Mouse (Mus musculus) CH12.LX (cell line): Measurements from ENCODE around the gene Npnt. TPM values are rescaled to one million over a fixed set of nuclear protein-coding genes. Genes with fewer than 3 reads are reported as not detected.

ENCODE experiments used
- DNase-seq: peaks from one replicate; pipeline ENCODE4 v3.0.0-alpha.2; 2013; ENCODE audit errors: extremely low read depth
- H3K27ac ChIP-seq: 2 replicates; pipeline ENCODE4 v1.5.1; 2012; ENCODE audit warnings: low read depth, mild to moderate bottlenecking, control low read depth, moderate library complexity; ENCODE audit not compliant: insufficient read depth
- H3K27me3 ChIP-seq: replicated peaks from 2 replicates; pipeline ENCODE3; 2012; ENCODE audit warnings: inconsistent platforms
- H3K36me3 ChIP-seq, 2 experiments: replicated peaks in 1 of 2; 2 replicates each; pipeline versions ENCODE3 to v1.6.1; 2012; ENCODE audit warnings: inconsistent platforms in 1 of 2, low read length in 1 of 2, mild to moderate bottlenecking in 1 of 2, mixed read lengths in 1 of 2, moderate library complexity in 1 of 2; ENCODE audit not compliant: control insufficient read depth in 1 of 2, insufficient read depth in 1 of 2
- H3K4me1 ChIP-seq, 2 experiments: 2 replicates each; pipeline ENCODE4 v1.6.1; 2012; ENCODE audit warnings: inconsistent platforms in 1 of 2, moderate library complexity in 1 of 2; ENCODE audit not compliant: insufficient read depth in 2 of 2, control insufficient read depth in 1 of 2
- H3K4me2 ChIP-seq: 2 replicates; pipeline ENCODE4 v1.6.1; 2012; ENCODE audit warnings: low read depth, mild to moderate bottlenecking, control low read depth; ENCODE audit not compliant: poor library complexity, insufficient read depth, severe bottlenecking
- H3K4me3 ChIP-seq, 3 experiments: fragments of 150-350 bp in 1 of 3; sonication (generic) in 1 of 3; replicated peaks in 1 of 3; 2 replicates each; pipeline versions ENCODE3 to v1.5.1; 2011 to 2012; ENCODE audit warnings: low read depth in 2 of 3, low read length in 2 of 3, mild to moderate bottlenecking in 2 of 3, moderate library complexity in 2 of 3, control low read depth in 1 of 3, improper control_type of control experiment in 1 of 3, inconsistent platforms in 1 of 3, mixed read lengths in 1 of 3; ENCODE audit not compliant: poor library complexity in 1 of 3
- H3K79me2 ChIP-seq: replicated peaks from 2 replicates; pipeline ENCODE4 v1.6.1; 2012; ENCODE audit warnings: mild to moderate bottlenecking, moderate library complexity; ENCODE audit not compliant: control insufficient read depth, poor library complexity, insufficient read depth, severe bottlenecking; ENCODE audit errors: extremely low read depth
- H3K9ac ChIP-seq: 2 replicates; pipeline ENCODE4 v1.6.1; 2012; ENCODE audit warnings: low read depth, mild to moderate bottlenecking, control low read depth, moderate library complexity; ENCODE audit not compliant: insufficient read depth
- H3K9me3 ChIP-seq: replicated peaks from 2 replicates; pipeline ENCODE3; 2012; ENCODE audit warnings: low read length, inconsistent platforms, mixed read lengths
- BHLHE40 ChIP-seq: IDR thresholded peaks from 2 replicates; pipeline ENCODE4 v1.6.1; 2011; ENCODE audit warnings: mild to moderate bottlenecking, low read depth, low read length, improper control_type of control experiment
- CHD2 ChIP-seq: IDR thresholded peaks from 2 replicates; pipeline ENCODE4 v1.6.1; 2011; ENCODE audit warnings: low read length, improper control_type of control experiment
- CTCF ChIP-seq, 2 experiments: IDR thresholded peaks in 1 of 2; conservative IDR thresholded peaks in 1 of 2; 2 replicates each; pipeline ENCODE4 v1.5.1; 2011 to 2012; ENCODE audit warnings: low read depth in 2 of 2, low read length in 2 of 2, improper control_type of control experiment in 1 of 2, inconsistent platforms in 1 of 2, mild to moderate bottlenecking in 1 of 2, moderate library complexity in 1 of 2
- E2F4 ChIP-seq: IDR thresholded peaks from 2 replicates; pipeline ENCODE4 v1.6.1; 2011; ENCODE audit warnings: low read depth, low read length, improper control_type of control experiment; ENCODE audit not compliant: insufficient replicate concordance
- ELF1 ChIP-seq: IDR thresholded peaks from 2 replicates; pipeline ENCODE4 v1.6.1; 2014; ENCODE audit warnings: low read depth, mild to moderate bottlenecking, inconsistent platforms, low read length, improper control_type of control experiment
- EP300 ChIP-seq: IDR thresholded peaks from 2 replicates; pipeline ENCODE4 v1.6.1; 2011; ENCODE audit warnings: low read length, improper control_type of control experiment
- ETS1 ChIP-seq: conservative IDR thresholded peaks from 2 replicates; pipeline ENCODE4 v1.6.1; 2012; ENCODE audit warnings: low read depth, mild to moderate bottlenecking, inconsistent platforms, low read length, improper control_type of control experiment, moderate library complexity
- HCFC1 ChIP-seq: IDR thresholded peaks from 2 replicates; pipeline ENCODE4 v1.6.1; 2012; ENCODE audit warnings: low read depth, mild to moderate bottlenecking, inconsistent platforms, low read length, improper control_type of control experiment
- IRF4 ChIP-seq: IDR thresholded peaks from 2 replicates; pipeline ENCODE4 v1.6.1; 2014; ENCODE audit warnings: low read depth, mild to moderate bottlenecking, inconsistent platforms, low read length, improper control_type of control experiment
- JUND ChIP-seq: conservative IDR thresholded peaks from 2 replicates; pipeline ENCODE4 v1.6.1; 2011; ENCODE audit warnings: low read depth, low read length, improper control_type of control experiment
- KAT2A ChIP-seq: IDR thresholded peaks from 2 replicates; pipeline ENCODE4 v1.6.1; 2012; ENCODE audit warnings: low read length, improper control_type of control experiment, inconsistent platforms; ENCODE audit not compliant: insufficient replicate concordance
- MAFK ChIP-seq: IDR thresholded peaks from 2 replicates; pipeline ENCODE4 v1.6.1; 2011; ENCODE audit warnings: low read length, improper control_type of control experiment; ENCODE audit not compliant: insufficient replicate concordance
- MAX ChIP-seq: IDR thresholded peaks from 2 replicates; pipeline ENCODE4 v1.6.1; 2011; ENCODE audit warnings: low read length, improper control_type of control experiment
- MEF2A ChIP-seq: IDR thresholded peaks from 2 replicates; pipeline ENCODE4 v1.6.1; 2014; ENCODE audit warnings: low read depth, mild to moderate bottlenecking, inconsistent platforms, low read length, improper control_type of control experiment, borderline replicate concordance
- NRF1 ChIP-seq: IDR thresholded peaks from 2 replicates; pipeline ENCODE4 v1.6.1; 2014; ENCODE audit warnings: low read depth, mild to moderate bottlenecking, inconsistent platforms, low read length, improper control_type of control experiment, moderate library complexity
- PAX5 ChIP-seq: IDR thresholded peaks from 2 replicates; pipeline ENCODE4 v1.6.1; 2012; ENCODE audit warnings: low read length, inconsistent platforms, mixed read lengths
- POLR2A ChIP-seq: IDR thresholded peaks from 2 replicates; pipeline ENCODE4 v1.6.1; 2011; ENCODE audit warnings: low read depth, mild to moderate bottlenecking, improper control_type of control experiment, low read length
- POLR2AphosphoS2 ChIP-seq: IDR thresholded peaks from 2 replicates; pipeline ENCODE4 v1.6.1; 2011; ENCODE audit warnings: low read depth, low read length, improper control_type of control experiment
- SIN3A ChIP-seq: IDR thresholded peaks from 2 replicates; pipeline ENCODE4 v1.6.1; 2012; ENCODE audit warnings: low read length, improper control_type of control experiment, inconsistent platforms
- TBP ChIP-seq: conservative IDR thresholded peaks from 2 replicates; pipeline ENCODE4 v1.6.1; 2011; ENCODE audit warnings: low read depth, low read length, improper control_type of control experiment
- TCF12 ChIP-seq: IDR thresholded peaks from 2 replicates; pipeline ENCODE4 v1.6.1; 2014; ENCODE audit warnings: low read depth, mild to moderate bottlenecking, inconsistent platforms, low read length, improper control_type of control experiment
- UBTF ChIP-seq: IDR thresholded peaks from 2 replicates; pipeline ENCODE4 v1.6.1; 2012; ENCODE audit warnings: low read depth, mild to moderate bottlenecking, inconsistent platforms, low read length, improper control_type of control experiment, moderate library complexity
- ZC3H11A ChIP-seq: IDR thresholded peaks from 2 replicates; pipeline ENCODE4 v1.6.1; 2012; ENCODE audit warnings: low read depth, mild to moderate bottlenecking, inconsistent platforms, low read length, improper control_type of control experiment
- ZKSCAN1 ChIP-seq: IDR thresholded peaks from 2 replicates; pipeline ENCODE4 v1.6.1; 2012; ENCODE audit warnings: low read depth, inconsistent platforms, low read length, improper control_type of control experiment, borderline replicate concordance
- ZMIZ1 ChIP-seq: IDR thresholded peaks from 2 replicates; pipeline ENCODE4 v1.6.1; 2012; ENCODE audit warnings: low read depth, mild to moderate bottlenecking, inconsistent platforms, low read length, improper control_type of control experiment
- dilution Hi-C: fragments of 300-500 bp; cut with MboI; formaldehyde crosslinking; loops from 2 replicates; pipeline ENCODE4 v1.14.3; 2020; ENCODE audit warnings: low sequenced_read_pairs; ENCODE audit not compliant: extremely low pct_unique_long_range_greater_than_20kb, extremely low pct_ligation_motif_present
- in situ Hi-C: fragments of 300-500 bp; cut with MboI; formaldehyde crosslinking; loops from 3 replicates; pipeline ENCODE4 v1.14.3; 2019; ENCODE audit warnings: low sequenced_read_pairs, low pct_ligation_motif_present, low pct_unique_long_range_greater_than_20kb, mixed read lengths
- polyA plus RNA-seq: library from polyadenylated mRNA; unstranded; fragments of >175 nt; gene quantifications from 2 replicates; pipeline ENCODE4 v1.2.1, GENCODE M21; 2012; ENCODE audit warnings: low read depth; ENCODE audit not compliant: insufficient read length
- total RNA-seq, 2 experiments: library from RNA; depleted of rRNA; stranded (reverse); fragments of 300-350 nt in 1 of 2; fragments of >200 nt in 1 of 2; gene quantifications; 2 replicates each; pipeline ENCODE4 v1.2.3; 2012 to 2014

Gene Npnt
- total and polyA plus RNA-seq, 3 experiments: 0.08 to 1.0 (median 0.20) TPM

DNA sequence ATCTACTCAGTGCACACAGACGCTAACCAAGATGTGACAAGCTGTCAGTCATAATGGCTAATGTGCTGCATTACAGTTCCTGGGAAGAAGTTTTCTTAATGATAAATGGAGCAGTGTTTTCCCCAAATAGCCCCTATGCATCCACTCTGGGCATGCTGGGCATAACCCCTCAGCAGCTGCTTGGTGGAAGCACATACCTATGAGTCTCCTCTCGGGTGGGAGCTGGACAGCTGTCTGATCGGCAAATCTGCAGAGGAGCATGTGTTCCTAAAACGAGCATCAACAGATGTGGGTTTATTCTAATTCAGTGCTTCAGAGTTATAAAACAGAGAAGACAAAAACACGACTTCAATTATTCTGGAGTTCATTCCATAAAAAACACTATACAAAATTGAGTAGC lies 36.1 kb upstream of the Npnt start:
- Histone ChIP-seq H3K27me3 (no peaks in the 10 kb centered on the region), H3K4me1 (peaks cover 5 to 38% of the 10 kb centered on the region in 2 experiments), H3K27ac (no peak overlapping the region), H3K4me3 (no peak overlapping the region), H3K79me2 (no peaks in the 10 kb centered on the region)
- DNase-seq: no peak
- in situ Hi-C loops: no loop called here
- TF ChIP-seq CTCF (conservative IDR thresholded peaks at IDR 0.05 in 1 of 2, IDR thresholded peaks at IDR 0.05 in 1 of 2; ENCODE audit: low read depth in 2 of 2, low read length in 2 of 2): no peak
- TF ChIP-seq IRF4: no peak
- no peak for TF ChIP-seq MAX
- no peak for TF ChIP-seq CHD2
- no peak for TF ChIP-seq ELF1
- no peak for TF ChIP-seq ZKSCAN1
- TF ChIP-seq KAT2A: no peak
- TF ChIP-seq BHLHE40: no peak
- TF ChIP-seq PAX5: no peak
- TF ChIP-seq EP300: no peak
- TF ChIP-seq, all 38 proteins: peak for 0
- Histone ChIP-seq H3K9ac (no peak overlapping the region), H3K4me2 (no peak overlapping the region), H3K36me3 (peaks cover 17 to 55% of the 10 kb centered on the region in 2 experiments), H3K9me3 (no peaks in the 10 kb centered on the region)
- dilution Hi-C loops: no loop called here

- H3K79me2 ChIP-seq: no peaks in the 10 kb centered on the region
- peaks cover 8 to 52% of the 10 kb centered on the region in 2 experiments for H3K4me1 ChIP-seq
- no peak overlapping the region for H3K9ac ChIP-seq
- no peak for TF ChIP-seq EP300
- no peak for TF ChIP-seq ZC3H11A
- no peak for TF ChIP-seq NRF1
- TF ChIP-seq, all 38 proteins: peak for 0
- Histone ChIP-seq H3K36me3 (peaks cover 23 to 63% of the 10 kb centered on the region in 2 experiments), H3K27me3 (no peaks in the 10 kb centered on the region), H3K27ac (0 out of 2 replicates have a peak overlapping the region, but pooled peaks have one; percentile 31), H3K9me3 (no peaks in the 10 kb centered on the region), H3K4me3 (no peak overlapping the region), H3K4me2 (no peak overlapping the region)
- dilution Hi-C loops (no loop called here), in situ Hi-C loops (no loop called here)
- no peak for DNase-seq
Observed at GRCm38 (mm10) chr3:132983845-132984485, 33.9 kb upstream of the Npnt start.

DNA sequence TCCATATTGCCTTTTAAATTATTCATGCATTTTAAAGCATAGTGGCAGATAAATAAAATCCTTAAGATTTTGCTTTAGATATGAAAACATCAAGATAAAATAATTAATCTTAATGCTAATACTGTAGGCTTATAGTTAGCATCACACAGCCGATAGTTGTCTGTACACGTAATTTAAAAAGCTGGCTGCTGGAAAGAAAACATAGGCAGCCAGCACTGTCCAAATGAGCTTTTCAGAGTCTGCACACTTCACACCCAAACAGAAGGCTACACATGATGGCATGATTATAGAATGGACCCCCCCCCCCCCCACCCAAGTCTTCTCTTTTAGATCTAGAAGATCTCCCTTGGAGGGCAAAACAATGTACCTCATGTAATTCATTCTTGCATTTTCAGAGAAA lies 31.9 kb upstream of the Npnt start:
- Histone ChIP-seq H3K4me3 (no peak overlapping the region), H3K27me3 (no peaks in the 10 kb centered on the region), H3K9me3 (peaks cover 2% of the 10 kb centered on the region), H3K4me2 (no peak overlapping the region), H3K4me1 (peaks cover 8 to 41% of the 10 kb centered on the region in 2 experiments), H3K79me2 (no peaks in the 10 kb centered on the region), H3K9ac (no peak overlapping the region), H3K36me3 (peaks cover 20 to 51% of the 10 kb centered on the region in 2 experiments), H3K27ac (no peak overlapping the region)
- in situ Hi-C loops (no loop called here), dilution Hi-C loops (no loop called here)
- TF ChIP-seq MAFK: no peak
- TF ChIP-seq HCFC1: no peak
- TF ChIP-seq POLR2A: no peak
- TF ChIP-seq BHLHE40: no peak
- TF ChIP-seq JUND: no peak
- no peak for TF ChIP-seq ZMIZ1
- no peak for TF ChIP-seq CTCF (conservative IDR thresholded peaks at IDR 0.05 in 1 of 2, IDR thresholded peaks at IDR 0.05 in 1 of 2; ENCODE audit: low read depth in 2 of 2, low read length in 2 of 2)
- TF ChIP-seq SIN3A: no peak
- TF ChIP-seq E2F4: no peak
- no peak for TF ChIP-seq POLR2AphosphoS2
- TF ChIP-seq ETS1: no peak
- TF ChIP-seq TBP: no peak
- TF ChIP-seq TCF12: no peak
- no peak for TF ChIP-seq UBTF
- no peak for TF ChIP-seq ZKSCAN1
- no peak for TF ChIP-seq MEF2A
- no peak for TF ChIP-seq ELF1
- DNase-seq: no peak
